Mouse (Mus musculus): ENCODE measurements around the gene 4930512M02Rik.
"Not testable (repeated sequence)": the region's sequence is repeated elsewhere in the genome, so short reads cannot be mapped to it uniquely, and the experiment has no call there.

4930512M02Rik gene

DNA sequence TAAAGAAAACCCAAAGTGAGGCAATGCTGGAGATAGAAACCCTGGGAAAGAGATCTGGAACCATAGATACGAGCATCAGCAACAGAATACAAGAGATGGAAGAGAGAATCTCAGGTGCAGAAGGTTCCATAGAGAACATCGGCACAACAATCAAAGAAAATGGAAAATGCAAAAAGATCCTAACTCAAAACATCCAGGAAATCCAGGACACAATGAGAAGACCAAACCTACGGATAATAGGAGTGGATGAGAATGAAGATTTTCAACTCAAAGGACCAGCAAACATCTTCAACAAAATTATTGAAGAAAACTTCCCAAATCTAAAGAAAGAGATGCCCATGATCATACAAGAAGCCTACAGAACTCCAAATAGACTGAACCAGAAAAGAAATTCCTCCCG, at the start of gene 4930512M02Rik:
TSS of gene 4930512M02Rik (minus strand) at position 101 of the 400 bp plus-strand sequence.
- not testable (repeated sequence) for DNase-seq (ENCODE audit: low spot score)

- DNase-seq (ENCODE audit: low spot score) = no peak
Measured at GRCm38 (mm10) chr11:11677165-11677564, 49.5 kb upstream of the 4930512M02Rik start.

DNA sequence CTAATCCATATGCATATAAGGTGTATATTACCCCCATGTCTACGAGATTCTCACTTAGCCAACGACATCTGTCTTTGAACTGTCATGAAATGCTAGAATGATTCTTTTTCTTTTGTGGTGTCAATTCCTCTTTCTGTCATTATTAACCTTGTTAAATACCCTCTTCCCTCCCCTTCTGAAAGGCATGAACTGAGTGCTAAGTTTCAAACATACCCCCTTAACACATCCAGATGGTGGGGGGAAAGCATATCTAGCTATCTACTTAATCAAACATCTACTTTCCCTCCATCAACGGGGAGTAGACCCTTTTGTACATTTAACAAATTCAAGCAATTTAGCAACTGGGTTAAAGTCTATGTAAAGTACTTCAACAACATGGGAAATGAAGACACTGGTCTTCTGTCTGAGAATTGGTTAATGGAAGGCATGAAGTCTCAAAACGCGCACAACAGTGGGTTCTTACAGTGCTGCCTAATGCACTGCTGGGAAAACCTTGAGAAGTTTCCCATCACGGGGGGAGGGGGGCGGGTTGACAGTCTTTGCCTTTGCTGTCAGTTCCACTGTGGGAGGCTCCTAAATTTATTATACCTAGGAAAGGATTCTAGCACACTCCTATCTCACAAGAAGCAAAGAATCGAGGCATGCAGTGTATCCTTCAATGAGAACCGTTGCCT, 48.6 kb upstream of the 4930512M02Rik start:
- DNase-seq (ENCODE audit: low spot score) = no peak

GRCm38 (mm10) chr11:11675063-11675462, 47.4 kb upstream of the 4930512M02Rik start:
- DNase-seq (ENCODE audit: low spot score) = no peak

- DNase-seq (ENCODE audit: low spot score) = no peak
Measured at GRCm38 (mm10) chr11:11672974-11673373, 45.3 kb upstream of the 4930512M02Rik start.

DNA sequence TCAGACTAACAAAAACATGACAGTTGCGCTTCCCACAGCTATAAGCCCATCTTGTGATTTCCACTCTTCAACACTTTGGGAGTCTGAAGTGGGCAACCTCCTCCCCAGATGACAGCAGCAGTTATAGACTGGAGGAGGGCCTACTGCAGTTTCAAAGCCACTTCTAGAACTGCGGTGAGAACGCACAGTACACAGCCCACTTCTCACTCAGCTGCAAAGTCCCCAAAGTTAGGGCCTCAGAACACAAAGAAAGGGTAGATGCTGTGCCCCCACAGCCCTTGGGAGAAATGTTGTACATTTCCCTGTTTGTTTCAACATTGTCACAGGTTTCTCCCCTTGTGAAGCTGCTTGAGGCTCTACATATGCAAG, 40.3 kb upstream of the 4930512M02Rik start:
- DNase-seq (ENCODE audit: low spot score) = no peak

- no peak for DNase-seq (ENCODE audit: low spot score)
Measured at GRCm38 (mm10) chr11:11667254-11667921, 39.8 kb upstream of the 4930512M02Rik start.

DNA sequence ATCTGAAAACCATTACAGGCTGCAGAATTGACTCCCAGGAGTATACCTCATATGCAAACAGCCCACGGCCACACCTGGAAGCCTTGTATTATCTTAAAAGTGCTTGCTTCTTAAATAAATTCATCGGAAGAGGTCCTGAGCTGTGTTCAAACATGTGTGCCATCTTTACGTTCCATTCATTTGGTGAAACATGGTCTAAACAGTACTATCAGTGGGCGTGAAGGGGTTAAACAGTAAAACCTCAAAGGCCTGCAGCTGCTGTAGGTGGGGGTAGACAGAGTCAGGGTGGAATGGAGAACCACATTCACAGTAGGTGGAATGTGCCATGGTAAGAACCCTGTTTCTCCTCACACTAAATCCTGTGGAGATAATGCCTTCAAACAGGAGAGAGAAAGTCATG, 33.0 kb upstream of the 4930512M02Rik start:
- no peak for DNase-seq (ENCODE audit: low spot score)

DNA sequence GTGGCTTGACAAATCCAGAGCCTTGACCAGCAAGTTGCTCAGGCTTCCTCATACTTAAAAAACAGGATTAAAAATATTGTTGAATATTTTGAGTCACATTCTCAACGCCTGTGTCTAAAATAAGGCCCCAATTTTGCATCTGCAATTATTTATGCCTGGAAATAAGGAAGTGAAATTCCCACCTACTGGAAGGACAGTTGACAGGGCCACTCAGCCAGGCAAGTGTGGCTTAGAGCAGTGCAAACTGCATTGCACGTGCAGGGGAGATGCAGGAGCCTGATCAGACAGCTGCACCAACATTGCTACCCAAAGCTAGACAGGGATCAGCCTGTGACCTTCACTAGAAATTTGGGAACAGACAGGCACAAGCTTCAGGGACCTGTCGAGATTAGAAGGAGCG, 31.2 kb upstream of the 4930512M02Rik start:
- no peak for DNase-seq (ENCODE audit: low spot score)

DNA sequence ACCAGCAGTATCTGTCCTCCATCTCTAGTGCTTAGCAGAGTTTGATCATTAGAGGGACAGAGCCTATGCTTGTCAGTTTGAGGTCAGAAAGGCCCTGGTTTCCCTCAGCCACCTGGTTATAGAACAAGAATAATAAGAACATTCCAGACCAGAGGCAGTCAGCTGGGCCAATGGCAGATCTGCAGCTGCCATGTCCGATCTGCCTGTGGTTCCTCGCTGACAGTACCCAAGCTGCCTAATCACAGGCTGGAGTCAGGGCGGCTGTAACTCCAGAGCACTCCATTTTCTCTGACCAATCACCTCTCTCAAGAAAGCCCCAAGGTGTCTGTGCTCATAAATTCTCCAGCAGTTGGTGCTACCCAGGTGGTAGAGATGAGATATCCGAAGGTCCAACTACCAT, 30.0 kb upstream of the 4930512M02Rik start:
- DNase-seq (ENCODE audit: low spot score) = no peak

- DNase-seq (ENCODE audit: low spot score) = no peak
Measured at GRCm38 (mm10) chr11:11656995-11657530, 29.4 kb upstream of the 4930512M02Rik start.

GRCm38 (mm10) chr11:11656388-11656787, 28.8 kb upstream of the 4930512M02Rik start:
- DNase-seq (ENCODE audit: low spot score) = no peak

DNA sequence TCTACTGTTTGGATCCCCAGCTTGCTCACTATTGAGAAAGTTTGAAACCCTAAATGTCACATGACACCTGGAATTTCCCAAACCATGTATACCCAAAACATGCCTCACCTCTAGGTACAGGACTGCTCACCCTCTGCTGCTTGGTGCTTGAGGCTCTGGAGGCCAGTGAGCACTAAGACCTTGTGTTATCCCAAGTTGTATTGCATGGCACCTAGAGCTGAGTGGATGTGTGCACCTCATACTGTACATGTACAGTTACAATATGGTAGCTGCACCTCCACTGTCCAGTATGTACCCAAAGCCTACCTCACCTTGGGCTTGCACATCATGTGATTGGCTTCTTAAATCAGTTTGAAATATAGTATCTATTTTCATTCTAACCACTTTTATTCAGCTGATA, 16.7 kb upstream of the 4930512M02Rik start:
- DNase-seq (ENCODE audit: low spot score) = no peak

DNA sequence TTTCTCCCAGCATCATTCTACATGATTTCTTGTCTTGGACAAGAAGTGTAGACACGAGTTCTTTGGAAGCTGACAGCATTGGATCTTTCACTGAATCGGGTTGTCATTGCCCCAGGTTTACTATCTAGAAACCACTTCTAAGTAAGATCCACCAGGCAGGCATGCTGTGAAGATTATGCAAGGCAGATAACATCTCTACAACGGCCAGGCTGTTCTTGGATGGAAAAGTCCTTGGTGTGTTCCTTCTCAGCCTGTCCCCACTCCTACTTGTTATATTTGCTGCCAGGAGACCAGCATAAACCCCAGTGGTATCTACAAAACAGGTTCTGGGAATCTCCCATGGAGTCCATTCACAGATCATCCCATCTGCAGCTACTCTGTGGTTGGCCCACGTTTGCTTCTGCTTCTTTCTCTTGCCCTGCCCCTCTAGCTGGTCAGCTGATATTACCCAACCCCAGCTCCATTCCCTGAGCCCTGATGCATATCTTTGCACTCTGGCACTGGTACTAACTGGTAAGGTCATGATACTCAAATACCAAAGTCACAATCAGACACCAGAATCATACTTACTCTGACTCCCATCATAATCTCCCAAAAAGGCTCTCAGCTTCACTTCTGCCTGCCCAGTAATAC, 3.4 kb downstream of the 4930512M02Rik start:
- no peak for DNase-seq (ENCODE audit: low spot score)

DNA sequence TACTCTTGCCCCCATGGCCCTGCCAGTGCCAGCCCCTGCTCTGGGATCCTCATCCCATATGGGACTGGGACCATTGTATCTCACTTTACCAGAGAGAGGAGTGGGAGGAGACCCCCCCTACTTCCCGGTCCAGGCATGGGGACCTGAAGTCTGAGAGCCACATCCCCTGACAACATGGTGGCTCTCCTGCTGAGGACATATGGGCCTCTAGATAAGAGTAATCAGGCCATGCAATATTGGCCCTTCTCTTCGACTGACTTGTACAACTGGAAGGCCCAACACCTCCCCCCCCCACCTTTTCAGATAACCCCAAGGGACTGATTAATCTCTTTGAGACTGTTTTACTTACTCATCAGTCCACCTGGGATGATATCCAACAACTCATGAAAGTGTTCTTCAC, 18.4 kb downstream of the 4930512M02Rik start:
- no peak for DNase-seq (ENCODE audit: low spot score)

GRCm38 (mm10) chr11:11587327-11587726, 40.3 kb downstream of the 4930512M02Rik start:
- no peak for DNase-seq (ENCODE audit: low spot score)

GRCm38 (mm10) chr11:11586423-11586822, 41.2 kb downstream of the 4930512M02Rik start:
- DNase-seq (ENCODE audit: low spot score) = no peak

- DNase-seq (ENCODE audit: low spot score) = no peak
Measured at GRCm38 (mm10) chr11:11573691-11574090, 53.9 kb downstream of the 4930512M02Rik start.

DNA sequence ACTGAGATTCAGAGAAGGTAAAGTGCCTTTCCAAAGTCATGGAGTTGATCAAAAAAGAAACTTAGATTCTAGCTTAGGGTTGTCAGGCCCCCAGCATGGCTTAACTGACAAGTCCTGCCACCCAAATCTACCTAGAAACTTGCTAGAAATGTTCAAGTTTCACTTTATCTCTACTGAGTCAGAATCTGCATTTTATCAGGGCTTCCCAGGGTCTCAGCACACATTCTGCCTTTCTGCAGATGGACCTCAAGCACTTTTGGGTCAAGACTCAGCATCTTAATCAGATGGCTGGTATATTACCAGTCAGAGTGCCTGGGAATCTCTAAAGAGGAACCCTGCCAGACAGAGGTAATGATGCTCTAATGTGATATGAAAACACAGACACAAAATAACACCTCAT, 56.9 kb downstream of the 4930512M02Rik start:
- DNase-seq (ENCODE audit: low spot score) = no peak

DNA sequence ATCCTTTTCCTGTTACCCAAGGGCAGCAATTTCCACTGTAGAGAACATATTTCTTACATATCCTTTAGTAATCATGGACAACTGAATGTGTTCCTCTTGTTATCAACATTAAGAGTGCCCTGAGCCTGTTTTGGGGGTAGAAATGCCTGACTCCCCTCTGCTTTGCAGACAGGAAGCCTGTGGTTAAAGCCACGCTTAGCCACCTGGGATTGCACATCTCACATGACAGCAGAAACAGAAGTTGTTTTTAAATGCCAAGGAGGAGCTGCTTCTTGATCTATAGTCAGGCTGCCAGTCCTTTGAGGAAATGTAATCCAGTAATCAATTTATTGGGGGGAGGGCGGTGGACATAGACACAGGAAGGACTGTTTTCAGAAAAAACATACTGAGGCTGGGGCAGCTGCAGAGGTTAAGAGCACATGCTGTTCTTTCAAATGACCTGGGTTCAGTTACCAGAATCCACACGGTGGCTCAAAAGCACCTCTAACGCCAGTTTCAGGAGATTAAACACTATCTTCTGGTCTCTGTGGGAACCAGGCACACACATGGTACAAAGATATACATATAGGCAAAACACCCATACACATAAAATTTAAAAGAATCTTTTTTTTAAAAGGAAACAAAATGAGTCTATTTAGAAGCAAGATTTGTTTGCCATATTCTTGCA, 58.0 kb downstream of the 4930512M02Rik start:
- no peak for DNase-seq (ENCODE audit: low spot score)

GRCm38 (mm10) chr11:11568033-11568432, 59.6 kb downstream of the 4930512M02Rik start:
- DNase-seq (ENCODE audit: low spot score) = no peak

- no peak for DNase-seq (ENCODE audit: low spot score)
Measured at GRCm38 (mm10) chr11:11565146-11565820, 62.4 kb downstream of the 4930512M02Rik start.

Measured in ovary, postnatal 10 days (tissue).